Mouse (Mus musculus): ENCODE results near the gene Olfr1030.
"Not testable (repeated sequence)": the region's sequence is repeated elsewhere in the genome, so short reads cannot be mapped to it uniquely, and the experiment has no call there.

Gene Olfr1030

GRCm38 (mm10) chr2:85978976-85979375 is at the start of gene Olfr1030:
Gene Olfr1030 (plus strand): TSS chr2:85979276.
- DNase-seq, result no peak

- no peak for DNase-seq
Observed at GRCm38 (mm10) chr2:85950137-85950536, 28.9 kb upstream of the Olfr1030 start, which contains the start of gene Olfr1028. Gene Olfr1028 (plus strand): TSS chr2:85950437.

GRCm38 (mm10) chr2:85973595-85973994 is 5.5 kb upstream of the Olfr1030 start, which contains the start of gene Olfr1029:
Gene Olfr1029 (plus strand): TSS chr2:85973895.
- DNase-seq, result no peak

- DNase-seq, result no peak
Observed at GRCm38 (mm10) chr2:85990004-85990403, 10.9 kb downstream of the Olfr1030 start, which contains the start of gene Olfr1031. Gene Olfr1031 (plus strand): TSS chr2:85990304.

DNA sequence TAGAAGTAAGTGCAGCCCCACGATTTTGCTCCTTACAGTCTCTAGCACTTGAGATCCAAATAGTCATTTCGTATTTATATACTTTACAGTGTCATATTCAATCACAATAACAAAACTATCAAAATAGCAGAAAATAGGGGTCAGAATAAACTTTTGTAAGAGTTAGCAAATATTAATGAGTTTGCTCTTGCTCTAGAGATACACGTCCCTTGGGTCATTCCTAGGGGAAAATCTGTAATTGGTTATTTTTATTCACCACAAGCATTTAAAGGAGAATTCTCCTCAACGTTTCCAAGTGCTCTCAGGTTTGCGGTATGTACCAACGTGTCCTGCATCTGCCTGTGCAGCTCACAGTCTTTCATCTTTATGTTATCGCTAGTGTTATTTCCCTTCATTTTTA is 26.2 kb downstream of the Olfr1030 start, which contains the start of gene Olfr1032:
Olfr1032 (plus strand) TSS at position 301 of the 400 bp plus-strand sequence.
- DNase-seq, result no peak

- DNase-seq, result not testable (repeated sequence)
Observed at GRCm38 (mm10) chr2:86020406-86020805, 41.3 kb downstream of the Olfr1030 start, which contains the start of gene Olfr1033. Gene Olfr1033 (plus strand): TSS chr2:86020633.

GRCm38 (mm10) chr2:86021518-86021917 is 42.4 kb downstream of the Olfr1030 start:
- not testable (repeated sequence) for DNase-seq

All from cerebellum, postnatal 25 days (tissue).